Mouse (Mus musculus) layer of hippocampus, adult 9-11 months (tissue): ENCODE results near the gene Olfr1245.
"Not testable (repeated sequence)": the region's sequence is repeated elsewhere in the genome, so short reads cannot be mapped to it uniquely, and the experiment has no call there.

Source experiments
- DNase-seq: peaks from one replicate; pipeline ENCODE4 v3.0.0; 2022

The Olfr1245 gene

DNA sequence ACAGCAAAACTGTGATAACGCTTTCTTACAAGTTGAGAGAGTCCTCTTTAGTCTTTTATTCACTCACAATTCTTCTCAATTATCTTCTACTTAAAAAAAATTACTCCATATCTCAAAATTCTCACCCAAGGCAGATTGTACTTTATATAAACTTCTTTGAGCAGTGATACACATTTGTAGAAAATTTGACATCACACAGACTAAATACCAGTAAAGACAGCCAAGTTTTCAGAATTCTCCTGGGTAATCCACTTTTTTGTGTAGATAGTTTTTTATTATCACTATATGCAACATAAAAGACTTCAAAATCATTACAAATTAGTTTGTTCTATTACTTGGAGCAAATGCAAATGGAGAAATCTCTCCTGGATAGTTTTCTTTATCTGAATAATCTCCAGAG, at the start of gene Olfr1245:
Gene Olfr1245, minus strand, starts transcription at position 101 of the 400 bp plus-strand sequence.
- no peak for DNase-seq

DNA sequence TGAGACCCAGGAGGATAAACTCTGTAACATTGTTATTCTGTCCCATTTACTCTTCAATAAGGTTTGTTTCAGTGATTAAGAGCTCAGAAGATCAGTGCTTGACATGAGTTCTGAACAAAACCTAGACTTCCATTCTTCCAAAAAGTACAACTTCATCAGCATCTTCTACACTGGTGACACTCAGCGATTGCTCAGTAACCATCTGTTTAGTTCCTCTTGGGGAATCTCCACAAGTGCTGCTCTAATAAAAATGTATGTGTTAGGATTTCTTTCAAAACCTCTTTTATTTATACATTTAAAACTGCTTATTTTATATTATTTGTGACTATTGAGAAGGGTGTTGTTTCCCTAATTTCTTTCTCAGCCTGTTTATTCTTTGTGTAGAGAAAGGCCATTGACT, 39.9 kb upstream of the Olfr1245 start, which contains the start of gene Olfr1248:
Gene Olfr1248, minus strand, starts transcription at position 101 of the 400 bp plus-strand sequence.
- DNase-seq = not testable (repeated sequence)

DNA sequence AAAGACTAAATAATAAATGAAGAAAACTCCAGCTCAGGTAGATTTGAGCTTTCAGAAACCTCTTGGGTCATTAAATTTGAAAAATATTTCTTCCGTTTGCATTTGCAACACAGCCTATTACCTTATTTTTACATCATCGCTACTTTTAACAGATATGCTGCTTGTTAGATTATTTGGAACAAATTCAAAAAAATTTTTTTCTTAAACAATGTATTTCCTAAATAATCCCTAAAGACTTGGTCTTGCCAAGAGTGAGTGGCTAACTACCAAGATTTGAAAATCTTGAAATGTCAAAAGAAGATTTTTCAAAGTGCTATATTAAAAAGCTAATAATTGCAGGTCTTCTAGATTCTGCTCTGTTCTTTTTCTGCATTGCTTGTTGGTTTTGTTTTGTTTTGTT, 35.8 kb upstream of the Olfr1245 start, which contains the start of gene Olfr1247:
Gene Olfr1247, minus strand, starts transcription at position 101 of the 400 bp plus-strand sequence.
- DNase-seq = no peak

DNA sequence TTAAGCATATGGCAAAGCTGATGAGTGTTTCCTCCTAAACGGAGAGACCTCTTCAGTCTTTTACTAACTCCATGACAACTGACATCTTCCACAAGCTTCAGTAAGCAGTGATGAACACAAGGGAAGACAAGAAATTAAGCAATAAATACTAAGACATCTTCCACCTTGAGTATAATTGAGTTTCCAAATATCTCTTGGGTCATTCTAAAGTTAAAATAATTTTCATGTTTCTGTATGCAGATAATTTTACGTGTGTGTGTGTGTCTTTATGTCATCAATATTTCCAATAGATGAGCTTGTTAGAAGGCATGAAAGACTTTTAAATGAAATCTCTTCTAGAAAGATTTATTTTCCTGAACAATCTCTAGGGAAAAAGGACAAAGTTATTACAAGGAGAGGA, 14.8 kb upstream of the Olfr1245 start, which contains the start of gene Olfr1246:
Gene Olfr1246, minus strand, starts transcription at position 101 of the 400 bp plus-strand sequence.
- no peak for DNase-seq

DNA sequence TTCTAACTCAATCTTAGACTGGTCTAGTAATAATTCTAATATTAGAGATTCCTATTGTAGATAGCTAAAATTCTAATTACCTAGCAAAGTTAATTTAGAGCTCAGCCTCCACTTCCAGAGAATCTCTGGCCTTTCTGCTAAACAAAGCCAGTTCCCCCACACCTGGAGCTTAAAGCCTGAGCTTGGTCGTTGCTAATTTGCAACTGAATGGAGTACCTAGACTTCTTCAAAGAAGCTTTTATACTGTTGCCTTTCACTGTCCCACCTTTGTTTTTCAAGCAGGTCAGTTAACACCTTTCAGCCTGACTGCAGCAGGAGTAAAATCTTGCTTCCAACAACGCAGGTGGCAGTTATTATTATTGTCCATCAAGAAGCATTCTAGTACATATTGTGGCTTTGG, 15.5 kb downstream of the Olfr1245 start:
- DNase-seq = not testable (repeated sequence)

DNA sequence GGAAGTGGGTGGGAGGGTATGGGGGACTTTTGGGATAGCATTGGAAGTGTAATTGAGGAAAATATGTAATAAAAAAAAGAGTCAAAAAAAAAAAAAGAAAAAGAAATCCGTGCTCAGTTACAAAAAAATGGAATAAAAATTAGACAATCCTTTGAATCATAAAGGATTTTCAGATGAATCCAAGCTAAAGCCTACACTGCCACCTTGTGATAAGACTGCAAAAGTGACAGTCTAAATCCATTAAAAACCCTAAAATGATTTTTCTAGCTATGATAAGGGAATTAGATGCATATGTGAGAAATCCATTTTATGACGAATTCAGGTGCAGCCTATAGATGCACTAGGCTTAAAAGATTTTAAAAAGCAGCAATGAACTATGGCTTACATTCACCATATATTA, 33.7 kb downstream of the Olfr1245 start:
- DNase-seq = no peak

DNA sequence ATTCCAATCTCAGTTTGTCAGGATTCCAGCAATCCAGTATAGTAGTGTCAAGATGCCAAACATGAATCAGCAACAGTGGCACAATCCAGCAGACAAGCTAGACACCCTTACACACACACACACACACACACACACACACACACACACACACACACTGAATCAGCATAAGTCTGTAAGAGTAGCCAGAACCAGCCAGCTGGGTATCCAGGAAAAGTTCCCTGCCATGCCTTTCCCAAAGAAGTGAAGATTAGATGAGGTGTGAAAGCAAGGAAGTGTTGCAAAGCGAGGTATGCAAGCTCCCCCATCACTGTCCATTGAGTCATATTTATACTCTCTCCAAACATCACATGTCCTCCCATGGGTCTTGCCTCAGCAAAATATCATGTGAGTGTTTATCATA, 38.3 kb downstream of the Olfr1245 start:
- DNase-seq = no peak

DNA sequence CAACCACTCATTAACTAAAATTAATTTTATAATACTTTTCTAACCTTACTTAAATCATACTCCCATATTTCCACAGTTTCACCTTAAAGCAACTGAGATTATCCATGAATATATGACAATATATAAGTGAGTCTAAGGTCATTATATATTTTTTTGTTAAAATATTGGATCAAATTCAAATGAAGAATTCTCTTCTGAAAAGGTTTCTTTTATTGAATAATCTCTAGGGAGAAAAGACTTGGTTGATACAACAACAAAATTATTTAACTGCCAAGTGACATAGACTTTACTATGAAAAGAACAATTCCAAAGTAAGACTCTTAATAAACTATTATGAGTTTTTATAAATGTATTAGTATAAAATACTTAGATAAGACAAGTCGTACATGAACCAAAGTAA, 46.9 kb downstream of the Olfr1245 start, which contains the start of gene Olfr1243:
Gene Olfr1243, minus strand, starts transcription at position 101 of the 400 bp plus-strand sequence.
- no peak for DNase-seq
